Mouse (Mus musculus) kidney, embryonic 15.5 days (tissue): ENCODE results near the gene Ptpn6. TPM values are rescaled to one million over a fixed set of nuclear protein-coding genes. Genes with fewer than 3 reads are reported as not detected.
A peak's percentile ranks its signal among the peaks of the same experiment; 100 is the strongest.

Source experiments
- ATAC-seq: fragments of 200-750 bp; cut with Nextera tagmentation; replicated peaks from 2 replicates; pipeline ENCODE4 v1.8.0; 2017; ENCODE audit warnings: moderate TSS enrichment; ENCODE audit not compliant: low FRiP score
- H3K27ac ChIP-seq: fragments of 300-500 bp; sonication (generic); 2 replicates; pipeline ENCODE4 v1.5.1; 2015; ENCODE audit warnings: mild to moderate bottlenecking, inconsistent platforms
- H3K27me3 ChIP-seq: fragments of 300-500 bp; sonication (generic); 2 replicates; pipeline ENCODE4 v1.6.1; 2015; ENCODE audit warnings: inconsistent platforms
- H3K36me3 ChIP-seq: fragments of 300-500 bp; sonication (generic); 2 replicates; pipeline ENCODE4 v1.6.1; 2015; ENCODE audit warnings: inconsistent platforms
- H3K4me1 ChIP-seq: fragments of 300-500 bp; sonication (generic); 2 replicates; pipeline ENCODE4 v1.6.1; 2015; ENCODE audit warnings: inconsistent platforms
- H3K4me2 ChIP-seq: fragments of 300-500 bp; sonication (generic); 2 replicates; pipeline ENCODE4 v1.6.1; 2015; ENCODE audit warnings: moderate library complexity, mild to moderate bottlenecking, inconsistent platforms
- H3K4me3 ChIP-seq: fragments of 300-500 bp; sonication (generic); replicated peaks from 2 replicates; pipeline ENCODE4 v1.5.1; 2015; ENCODE audit warnings: mild to moderate bottlenecking, inconsistent platforms
- H3K9ac ChIP-seq: fragments of 300-500 bp; sonication (generic); 2 replicates; pipeline ENCODE4 v1.6.1; 2015; ENCODE audit warnings: mild to moderate bottlenecking, inconsistent platforms
- H3K9me3 ChIP-seq: fragments of 300-500 bp; sonication (generic); replicated peaks from 2 replicates; pipeline ENCODE4 v1.6.1; 2016; ENCODE audit warnings: inconsistent platforms
- WGBS: fragments of 180-500 bp; shearing (Covaris S2); methylation state at CpG from one replicate; pipeline ENCODE4 v1.1.7; 2015; ENCODE audit warnings: mixed read lengths; 5-methylcytosine and 5-hydroxymethylcytosine counted together
- polyA plus RNA-seq: library from polyadenylated mRNA; unstranded; fragments of >200 nt; fragmentation: Nextera tagmentation; extraction: Ambion mirVana; gene quantifications from 2 replicates; pipeline ENCODE4 v1.2.1, GENCODE M21; 2015

Gene Ptpn6
- polyA plus RNA-seq, 1 experiment from 2014 or later, result 13.3 TPM

DNA sequence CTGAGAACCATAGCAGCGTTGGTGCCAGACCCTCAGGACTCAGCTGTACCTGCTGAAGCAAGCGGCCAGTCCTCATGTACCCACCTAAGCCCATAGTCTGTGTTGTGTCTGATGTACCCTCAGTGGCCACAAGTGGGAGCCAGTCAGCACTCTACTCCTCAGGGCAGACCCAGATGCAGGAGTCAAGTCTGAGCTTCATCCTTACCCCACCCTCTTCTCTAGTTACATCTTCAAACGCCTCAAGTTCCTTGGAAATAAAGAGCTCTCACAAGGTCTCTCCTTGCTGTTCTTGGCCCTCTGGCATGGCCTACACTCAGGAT is 35.8 kb downstream of the Ptpn6 start:
- Histone ChIP-seq H3K4me3 (no peak overlapping the region), H3K27me3 (no peaks in the 10 kb centered on the region), H3K9ac (no peak overlapping the region), H3K36me3 (peaks cover 97% of the 10 kb centered on the region), H3K4me2 (no peak overlapping the region), H3K27ac (no peak overlapping the region), H3K9me3 (no peaks in the 10 kb centered on the region), H3K4me1 (peaks cover 15% of the 10 kb centered on the region)
- 46% methylated on average over 3 of the region's 3 CpGs for WGBS
- ATAC-seq, result peak; percentile 60

DNA sequence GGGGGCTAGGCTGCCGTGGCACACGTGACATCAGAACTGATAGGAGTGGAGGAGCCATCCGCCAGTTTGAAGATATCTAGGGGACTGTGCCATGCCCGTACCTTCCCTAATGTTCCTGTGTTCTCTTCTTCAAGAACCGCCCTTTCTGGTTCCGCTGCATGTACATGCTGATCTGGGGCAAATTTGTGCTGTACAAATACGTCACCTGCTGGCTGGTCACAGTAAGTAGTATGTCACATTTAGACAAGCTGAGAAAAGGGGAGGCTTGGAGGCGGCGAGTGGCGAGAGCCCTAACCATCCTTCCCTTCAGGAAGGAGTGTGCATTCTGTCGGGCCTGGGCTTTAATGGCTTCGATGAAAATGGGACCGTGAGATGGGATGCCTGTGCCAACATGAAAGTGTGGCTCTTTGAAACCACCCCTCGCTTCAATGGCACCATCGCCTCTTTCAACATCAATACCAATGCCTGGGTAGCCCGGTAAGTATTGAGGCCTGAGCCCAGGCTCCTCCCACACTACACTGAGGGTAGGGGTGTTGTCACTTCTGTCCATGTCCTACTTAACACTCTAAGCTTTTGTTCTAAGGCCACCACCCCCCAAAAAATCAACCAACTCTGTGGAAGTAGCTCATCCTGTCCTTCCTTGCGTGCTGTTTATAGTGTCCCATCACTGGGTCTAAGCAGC is 36.3 kb downstream of the Ptpn6 start:
- Histone ChIP-seq H3K27me3 (no peaks in the 10 kb centered on the region), H3K9me3 (no peaks in the 10 kb centered on the region), H3K9ac (no peak overlapping the region), H3K36me3 (peaks cover 92% of the 10 kb centered on the region), H3K4me2 (no peak overlapping the region), H3K27ac (no peak overlapping the region), H3K4me1 (peaks cover 15% of the 10 kb centered on the region), H3K4me3 (no peak overlapping the region)
- 93% methylated on average over 17 of the region's 17 CpGs for WGBS
- ATAC-seq, result peak; percentile 6; the same call in 1 of the 2 replicates

DNA sequence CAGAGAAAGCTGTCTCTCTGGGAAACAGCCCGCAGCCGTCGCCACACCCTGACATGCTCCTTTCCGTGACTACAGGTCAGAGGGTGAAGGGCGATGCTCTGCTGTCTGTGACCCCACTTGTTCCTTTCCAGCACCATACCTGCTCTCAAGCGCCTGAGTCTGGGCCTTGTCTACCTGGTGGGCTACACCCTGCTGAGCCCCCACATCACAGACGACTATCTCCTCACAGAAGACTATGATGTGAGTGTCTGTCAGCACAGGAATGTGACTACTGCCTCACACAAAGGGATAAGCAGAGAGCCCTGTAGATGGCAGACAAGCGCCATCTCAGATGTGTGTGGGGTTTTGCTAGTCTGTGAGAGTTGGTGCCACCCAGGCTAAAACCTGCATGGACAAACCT is 37.2 kb downstream of the Ptpn6 start:
- Histone ChIP-seq H3K4me3 (no peak overlapping the region), H3K9ac (no peak overlapping the region), H3K4me1 (peaks cover 15% of the 10 kb centered on the region), H3K4me2 (no peak overlapping the region), H3K9me3 (no peaks in the 10 kb centered on the region), H3K36me3 (peaks cover 83% of the 10 kb centered on the region), H3K27ac (no peak overlapping the region), H3K27me3 (no peaks in the 10 kb centered on the region)
- ATAC-seq, result no peak
- 71% methylated on average over 8 of the region's 8 CpGs for WGBS

DNA sequence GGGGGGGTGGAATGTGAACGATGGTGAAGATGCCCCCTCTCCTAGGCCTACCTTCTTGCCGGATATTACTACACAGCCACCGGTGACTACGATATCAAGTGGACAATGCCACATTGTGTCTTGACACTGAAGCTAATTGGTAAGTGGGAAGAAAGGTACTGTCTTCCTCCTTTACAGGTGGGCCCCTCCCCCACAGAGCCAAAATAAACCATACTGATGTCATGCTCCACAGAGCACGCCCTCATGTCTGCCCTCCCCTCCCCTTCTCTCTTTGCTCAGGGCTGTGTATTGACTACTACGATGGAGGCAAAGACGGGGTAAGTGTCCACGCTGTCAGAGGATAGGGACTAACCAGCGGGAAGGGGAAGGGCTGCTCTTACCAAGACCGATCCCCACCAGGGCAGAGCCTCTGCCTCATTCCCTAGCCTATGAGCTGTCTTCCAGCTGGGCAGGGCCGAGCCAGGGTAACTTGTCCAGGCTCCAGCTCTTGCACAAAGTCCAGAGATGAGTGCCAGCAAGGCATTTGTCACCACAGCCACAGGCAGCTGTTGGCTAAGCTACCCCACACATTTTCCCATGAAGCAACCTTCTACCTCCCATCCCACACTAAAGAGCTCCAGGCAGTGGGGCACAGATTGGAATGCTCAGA is 38.4 kb downstream of the Ptpn6 start:
- Histone ChIP-seq H3K9ac (no peak overlapping the region), H3K4me3 (no peak overlapping the region), H3K27me3 (no peaks in the 10 kb centered on the region), H3K36me3 (peaks cover 79% of the 10 kb centered on the region), H3K4me2 (no peak overlapping the region), H3K27ac (peak overlapping the region; percentile 24; the same call in 1 of the 2 replicates), H3K9me3 (no peaks in the 10 kb centered on the region), H3K4me1 (peaks cover 15% of the 10 kb centered on the region)
- WGBS, result 67% methylated on average over 11 of the region's 11 CpGs
- ATAC-seq, result peak; percentile 12; the same call in 1 of the 2 replicates

DNA sequence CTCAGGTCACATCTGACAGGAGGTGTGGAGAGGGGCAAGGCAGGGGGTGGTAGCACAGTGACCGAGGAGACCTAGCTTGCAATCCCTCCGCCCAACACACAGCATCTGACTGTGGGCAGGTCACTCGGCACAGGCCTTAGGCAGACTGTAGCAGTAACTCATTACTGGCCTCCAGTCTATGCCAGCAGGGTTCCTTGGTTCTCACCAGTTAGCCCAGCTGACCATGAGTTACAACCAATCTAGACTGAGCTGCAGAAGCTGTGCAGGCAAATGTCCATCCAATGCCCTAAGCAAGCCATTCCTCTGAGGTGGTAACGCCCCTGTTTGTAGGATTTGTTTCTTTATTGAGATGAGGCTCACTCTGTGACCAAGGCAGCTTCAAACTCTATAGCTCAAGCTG is 39.1 kb downstream of the Ptpn6 start:
- no peak overlapping the region for H3K4me2 ChIP-seq
- ATAC-seq, result no peak
- WGBS, result 83% methylated on average over 4 of the region's 4 CpGs
- no peak overlapping the region for H3K9ac ChIP-seq
- H3K9me3 ChIP-seq, result no peaks in the 10 kb centered on the region
- H3K4me3 ChIP-seq, result no peak overlapping the region
- H3K4me1 ChIP-seq, result peaks cover 21% of the 10 kb centered on the region
- H3K27me3 ChIP-seq, result no peaks in the 10 kb centered on the region
- H3K27ac ChIP-seq, result no peak overlapping the region
- peaks cover 71% of the 10 kb centered on the region for H3K36me3 ChIP-seq

DNA sequence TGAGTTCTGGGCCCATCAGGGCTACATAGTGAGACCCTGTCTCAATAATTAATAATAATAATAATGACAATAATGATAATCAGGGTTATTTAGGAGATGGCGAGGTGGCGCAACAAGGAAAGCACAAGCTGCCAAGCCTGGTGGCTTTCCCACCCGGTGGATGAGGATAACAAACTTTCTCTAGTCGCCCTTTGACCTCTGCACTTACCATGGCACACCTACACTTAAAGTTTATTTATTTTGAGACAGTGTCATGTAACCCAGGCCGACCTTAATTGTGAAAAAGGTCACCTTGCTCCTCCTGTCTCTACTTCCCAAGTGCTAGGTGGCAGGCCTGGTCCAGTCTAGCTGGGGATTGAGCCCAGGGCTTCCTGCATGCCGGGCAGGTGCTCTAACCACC is 39.8 kb downstream of the Ptpn6 start:
- Histone ChIP-seq H3K4me3 (no peak overlapping the region), H3K27ac (no peak overlapping the region), H3K9me3 (no peaks in the 10 kb centered on the region), H3K27me3 (no peaks in the 10 kb centered on the region), H3K4me2 (no peak overlapping the region), H3K36me3 (peaks cover 65% of the 10 kb centered on the region), H3K4me1 (peaks cover 27% of the 10 kb centered on the region), H3K9ac (no peak overlapping the region)
- 74% methylated on average over 6 of the region's 6 CpGs for WGBS
- ATAC-seq, result no peak

DNA sequence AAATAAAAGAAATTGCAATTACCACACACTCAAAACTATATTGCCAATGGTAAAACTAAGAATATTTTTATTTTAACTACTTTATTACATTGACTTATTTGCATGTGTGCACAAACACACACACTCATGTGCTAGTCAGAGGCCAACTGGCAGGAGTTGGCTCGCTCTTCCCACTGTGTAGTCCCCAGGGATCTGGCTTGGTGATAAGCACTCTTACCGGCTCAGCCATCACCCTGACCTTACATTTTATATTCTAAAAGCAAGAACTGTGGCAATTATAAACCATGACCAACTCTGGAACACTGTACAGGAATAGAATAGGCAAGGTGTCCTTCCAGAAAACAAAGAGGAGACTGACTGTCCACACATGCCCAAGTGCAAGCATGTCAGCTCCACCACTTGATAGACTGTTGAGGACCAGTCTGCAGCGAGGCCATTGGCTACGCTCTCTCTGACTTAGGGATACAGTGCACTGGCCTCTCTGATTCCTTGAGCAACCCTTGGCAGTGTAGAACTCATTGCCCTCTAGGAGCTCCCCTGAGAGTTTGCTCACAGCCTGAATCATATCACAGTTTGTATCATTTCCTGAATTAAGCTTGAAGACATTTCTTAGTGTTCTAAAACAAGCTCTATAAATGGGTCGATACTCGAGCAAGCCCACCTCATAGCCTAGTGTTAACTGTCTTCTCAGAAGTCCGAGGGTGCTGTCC is 41.9 kb downstream of the Ptpn6 start:
- H3K9me3 ChIP-seq, result no peaks in the 10 kb centered on the region
- no peak overlapping the region for H3K27ac ChIP-seq
- peaks cover 44% of the 10 kb centered on the region for H3K36me3 ChIP-seq
- H3K4me2 ChIP-seq, result no peak overlapping the region
- 89% methylated on average over 7 of the region's 7 CpGs for WGBS
- no peak for ATAC-seq
- no peak overlapping the region for H3K4me3 ChIP-seq
- H3K27me3 ChIP-seq, result no peaks in the 10 kb centered on the region
- peaks cover 36% of the 10 kb centered on the region for H3K4me1 ChIP-seq
- H3K9ac ChIP-seq, result no peak overlapping the region

DNA sequence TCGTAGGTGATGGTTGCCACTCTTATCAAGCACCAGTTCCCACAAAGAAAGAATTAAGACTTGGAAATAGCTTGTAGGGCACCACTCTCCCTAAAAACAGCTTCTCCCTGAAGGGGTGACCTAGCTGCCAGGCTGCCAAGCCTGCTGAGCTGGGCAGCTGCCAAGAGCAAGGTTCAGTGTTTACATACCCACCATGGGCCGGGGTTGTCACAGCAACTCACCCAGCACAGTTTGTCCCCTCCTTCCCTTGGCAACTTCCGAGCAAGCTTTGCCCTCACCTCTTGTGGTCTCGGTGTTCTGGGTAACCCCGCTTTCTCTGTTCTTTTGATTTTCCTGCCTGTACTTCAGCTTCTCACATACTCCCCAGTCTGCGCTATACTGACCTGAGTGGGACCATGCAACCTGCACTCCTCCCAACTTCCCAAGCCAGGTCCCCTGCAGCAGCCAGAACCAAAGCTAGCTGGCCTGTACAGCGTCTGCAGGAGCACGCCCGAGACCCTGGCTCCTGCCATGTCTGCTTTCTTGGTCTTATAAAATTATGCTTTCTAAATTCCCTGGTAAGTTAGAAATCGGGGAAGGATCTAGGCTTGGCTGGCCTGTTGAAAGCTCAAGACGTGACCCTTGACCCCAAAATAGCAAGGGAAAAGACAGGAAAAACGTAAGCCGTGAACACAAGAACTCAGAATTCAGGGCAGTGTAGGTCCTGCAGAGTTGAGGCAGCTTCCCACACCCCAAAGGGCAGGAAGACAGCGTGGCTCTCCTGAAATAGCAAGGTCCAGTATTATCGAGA is 44.2 kb downstream of the Ptpn6 start:
- peak; percentile 15; the same call in 1 of the 2 replicates for ATAC-seq
- H3K4me1 ChIP-seq, result peaks cover 29% of the 10 kb centered on the region
- H3K36me3 ChIP-seq, result peaks cover 23% of the 10 kb centered on the region; the same call in 1 of the 2 replicates
- H3K27me3 ChIP-seq, result no peaks in the 10 kb centered on the region
- H3K9me3 ChIP-seq, result no peaks in the 10 kb centered on the region
- H3K9ac ChIP-seq, result no peak overlapping the region
- WGBS, result 61% methylated on average over 15 of the region's 15 CpGs
- no peak overlapping the region for H3K4me2 ChIP-seq
- H3K27ac ChIP-seq, result peak overlapping the region; percentile 87
- H3K4me3 ChIP-seq, result no peak overlapping the region

DNA sequence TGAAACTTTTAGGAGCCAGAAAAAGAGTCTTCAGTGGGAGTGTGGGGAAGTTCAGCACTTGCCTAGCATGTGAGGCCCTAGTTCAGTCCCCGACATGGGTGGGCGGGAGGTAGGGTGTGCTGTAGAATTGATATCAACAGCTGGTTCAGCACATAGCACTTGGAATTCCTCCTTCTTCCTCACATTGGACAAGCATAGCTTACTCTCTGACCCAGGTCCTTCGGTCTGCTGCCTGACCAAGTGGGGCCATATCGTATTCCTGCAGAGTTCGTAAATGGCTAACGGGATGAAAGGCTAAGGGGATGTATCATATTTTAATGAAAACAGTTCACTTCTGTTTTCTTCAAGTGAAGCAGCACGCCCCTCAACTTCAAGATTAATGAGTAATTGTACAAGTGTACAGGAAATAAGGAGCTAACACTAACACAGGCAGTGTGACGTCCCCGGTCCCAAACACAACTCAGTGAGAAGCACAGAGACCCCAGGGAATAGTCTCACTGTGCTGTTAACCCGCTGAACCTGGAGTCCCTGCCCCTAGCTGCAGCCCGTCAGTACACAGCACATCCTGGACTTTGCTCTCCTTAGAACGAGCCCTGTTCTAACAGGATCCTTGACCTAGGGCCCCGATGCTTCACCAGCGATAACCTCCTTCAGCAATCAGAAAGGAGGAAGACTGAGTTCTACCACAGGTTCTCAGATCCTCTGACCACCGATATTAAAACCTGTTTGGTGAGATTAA is 45.1 kb downstream of the Ptpn6 start:
- H3K36me3 ChIP-seq, result peaks cover 14% of the 10 kb centered on the region; the same call in 1 of the 2 replicates
- H3K27me3 ChIP-seq, result no peaks in the 10 kb centered on the region
- WGBS, result 22% methylated on average over 15 of the region's 15 CpGs
- peak overlapping the region; percentile 87 for H3K27ac ChIP-seq
- no peak overlapping the region for H3K9ac ChIP-seq
- H3K4me1 ChIP-seq, result peaks cover 24% of the 10 kb centered on the region
- no peak overlapping the region for H3K4me3 ChIP-seq
- no peaks in the 10 kb centered on the region for H3K9me3 ChIP-seq
- peak; percentile 88 for ATAC-seq
- H3K4me2 ChIP-seq, result no peak overlapping the region

DNA sequence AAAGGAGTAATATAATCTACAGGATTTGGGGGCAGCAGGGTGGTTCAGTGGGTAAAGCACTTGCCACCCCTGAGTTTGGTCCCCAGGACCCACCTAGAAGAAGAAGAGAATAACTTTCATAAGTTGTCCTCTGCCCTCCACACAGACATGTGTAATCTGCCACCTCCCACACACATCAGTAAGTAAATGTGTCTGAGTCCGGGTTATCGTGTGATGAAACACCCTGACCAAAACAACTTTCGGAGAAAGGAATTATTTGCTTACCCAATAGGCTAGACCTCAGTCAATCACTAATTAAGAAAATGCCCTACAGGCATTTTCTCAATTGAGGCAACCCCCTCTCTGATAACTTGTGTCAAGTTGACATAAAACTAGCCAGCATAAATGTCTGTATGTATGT is 48.0 kb downstream of the Ptpn6 start:
- no peak for ATAC-seq
- H3K9me3 ChIP-seq, result no peaks in the 10 kb centered on the region
- no peaks in the 10 kb centered on the region for H3K27me3 ChIP-seq
- peaks cover 29% of the 10 kb centered on the region for H3K4me1 ChIP-seq
- no peak overlapping the region for H3K4me2 ChIP-seq
- no peak overlapping the region for H3K4me3 ChIP-seq
- no peak overlapping the region for H3K9ac ChIP-seq
- WGBS, result 89% methylated on average over 3 of the region's 3 CpGs
- H3K36me3 ChIP-seq, result peaks cover 2% of the 10 kb centered on the region; the same call in 1 of the 2 replicates
- H3K27ac ChIP-seq, result no peak overlapping the region

DNA sequence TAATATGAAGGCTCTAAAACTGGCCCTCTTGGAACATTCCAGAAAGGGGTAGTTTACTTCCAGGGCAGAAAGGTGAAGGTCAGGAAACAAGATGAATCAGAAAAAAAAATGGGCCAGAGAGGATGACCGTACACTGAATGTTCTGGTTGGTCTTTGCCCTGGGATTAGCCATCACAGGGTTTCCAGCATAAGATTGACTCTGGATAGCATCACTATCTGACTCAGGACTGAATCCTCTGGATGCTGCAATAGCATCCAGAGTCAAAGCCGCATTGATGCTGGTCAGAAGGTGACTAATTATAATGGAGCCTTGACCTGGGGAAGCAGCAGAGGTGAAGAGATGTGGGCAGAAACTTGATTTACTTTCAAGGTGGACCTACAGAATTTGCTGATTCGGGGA is 49.5 kb downstream of the Ptpn6 start:
- Histone ChIP-seq H3K27ac (no peak overlapping the region), H3K9me3 (no peaks in the 10 kb centered on the region), H3K4me2 (no peak overlapping the region), H3K4me3 (no peak overlapping the region), H3K27me3 (no peaks in the 10 kb centered on the region), H3K4me1 (peaks cover 20% of the 10 kb centered on the region), H3K9ac (no peak overlapping the region), H3K36me3 (no peaks in the 10 kb centered on the region)
- no peak for ATAC-seq
- 90% methylated on average over 3 of the region's 3 CpGs for WGBS
